In genomic region chr10:46229608-46230007, GRCm38 (mm10) we compare ENCODE assay signal across 23 mouse cellular contexts.
DNase-seq lines count a peak whose midpoint lies in the region; ATAC-seq and TF ChIP-seq lines count a peak whose summit lies in the region.
"Had no signal": no experiment of that assay in that cellular context is flagged by ENCODE, and none has a peak within 500 bp of the region (broad histone marks: within the 10 kb centered on the region; RNA-seq: fewer than 3 reads in every experiment).

No protein-coding gene starts in this region.

- H3K27me3 ChIP-seq in neural tube, embryonic 14.5 days (ENCODE audit: control insufficient read depth, insufficient read depth, low read length) = no peaks in the 10 kb centered on the region
- H3K27me3 ChIP-seq: embryonic facial prominence, embryonic 15.5 days; forebrain, embryonic 12.5 days; heart, embryonic 12.5 days; limb, embryonic 13.5 days; lung, embryonic 15.5 days; midbrain, embryonic 12.5 days had no signal

- DNase-seq in cerebellum, postnatal 10 days = peak; percentile 55 to 65
- DNase-seq in cerebellum, adult 9-11 months = no peak
- DNase-seq in left cerebral cortex, postnatal 4 days = peak; percentile 40
- no peak for DNase-seq in left cerebral cortex, postnatal 25 days (ENCODE audit: low spot score in 2 of 2)
- DNase-seq in brain, embryonic 14.5 days (ENCODE audit: low read depth) = peak; percentile 35
- no peak for DNase-seq in lung, postnatal 36 days
- DNase-seq: adrenal gland, postnatal 25 days; forebrain, postnatal 0 days; heart, adult 2 months; kidney, adult 9 months; kidney, postnatal 10 days; thymus, adult 2 months; thymus, postnatal 4 days had no signal

- TF ChIP-seq POLR2A in brain, embryonic 14.5 days (IDR thresholded peaks at IDR 0.05; ENCODE audit: borderline replicate concordance, extremely low read depth, insufficient read depth, insufficient read length, poor library complexity, severe bottlenecking) = no peak

- intact Hi-C loops in left cerebral cortex, postnatal 4 days (cut with DNase I) = no loop called here
- intact Hi-C loops in left cerebral cortex, postnatal 25 days (cut with DNase I) = no loop called here

- H3K9me3 ChIP-seq in neural tube, embryonic 14.5 days (ENCODE audit: control insufficient read depth, low read length) = no peaks in the 10 kb centered on the region
- H3K9me3 ChIP-seq: embryonic facial prominence, embryonic 10.5 days; embryonic facial prominence, embryonic 15.5 days; forebrain, embryonic 12.5 days; heart, embryonic 12.5 days; limb, embryonic 13.5 days; lung, embryonic 15.5 days; midbrain, embryonic 12.5 days had no signal

- no peak overlapping the region for H3K4me2 ChIP-seq in neural tube, embryonic 14.5 days (ENCODE audit: low read depth, low read length)
- H3K4me2 ChIP-seq: embryonic facial prominence, embryonic 15.5 days; forebrain, embryonic 12.5 days; heart, embryonic 12.5 days; limb, embryonic 13.5 days; liver, embryonic 11.5 days; lung, embryonic 15.5 days; midbrain, embryonic 12.5 days had no signal

- H3K9ac ChIP-seq in neural tube, embryonic 14.5 days (replicated peaks; ENCODE audit: low read depth, low read length) = no peak overlapping the region
- H3K9ac ChIP-seq: embryonic facial prominence, embryonic 15.5 days; forebrain, embryonic 12.5 days; forebrain, postnatal 0 days; heart, embryonic 12.5 days; limb, embryonic 13.5 days; lung, embryonic 15.5 days; midbrain, embryonic 12.5 days had no signal

- no peak overlapping the region for H3K4me3 ChIP-seq in neural tube, embryonic 14.5 days (ENCODE audit: low read depth, low read length)
- H3K4me3 ChIP-seq: embryonic facial prominence, embryonic 10.5 days; embryonic facial prominence, embryonic 15.5 days; forebrain, embryonic 12.5 days; heart, adult 2 months; heart, embryonic 12.5 days; limb, embryonic 13.5 days; lung, embryonic 15.5 days; midbrain, embryonic 12.5 days had no signal

- no peak for TF ChIP-seq CTCF in brain, embryonic 14.5 days (IDR thresholded peaks at IDR 0.05; ENCODE audit: borderline replicate concordance, extremely low read depth, insufficient read depth, insufficient read length)

- H3K27ac ChIP-seq in neural tube, embryonic 14.5 days (ENCODE audit: low read depth, low read length) = no peak overlapping the region
- H3K27ac ChIP-seq: embryonic facial prominence, embryonic 10.5 days; embryonic facial prominence, embryonic 15.5 days; forebrain, embryonic 12.5 days; heart, adult 2 months; limb, embryonic 13.5 days; lung, embryonic 15.5 days; midbrain, embryonic 12.5 days had no signal

- peak; percentile 84 for ATAC-seq in neural tube, embryonic 14.5 days (ENCODE audit: low read depth)
- ATAC-seq: forebrain, postnatal 0 days; intestine, postnatal 0 days had no signal

- 0 out of 2 replicates have a peak, but pooled peaks cover 3% of the 10 kb centered on the region for H3K4me1 ChIP-seq in neural tube, embryonic 14.5 days (ENCODE audit: control insufficient read depth, insufficient read depth, low read length)
- H3K4me1 ChIP-seq: embryonic facial prominence, embryonic 10.5 days; forebrain, embryonic 12.5 days; limb, embryonic 13.5 days; lung, embryonic 15.5 days; midbrain, embryonic 12.5 days had no signal

- H3K36me3 ChIP-seq in neural tube, embryonic 14.5 days (ENCODE audit: control insufficient read depth, insufficient read depth, low read length) = no peaks in the 10 kb centered on the region
- H3K36me3 ChIP-seq: embryonic facial prominence, embryonic 10.5 days; embryonic facial prominence, embryonic 15.5 days; forebrain, embryonic 12.5 days; heart, embryonic 12.5 days; limb, embryonic 13.5 days; lung, embryonic 15.5 days; midbrain, embryonic 12.5 days had no signal

- 27% methylated on average over 4 of the region's 4 CpGs for WGBS in neural tube, embryonic 14.5 days

Comparison
In these comparisons a context has a peak if more than half of its experiments do, and no peak if none do; other contexts are left out.
1. DNase-seq: peak in cerebellum, postnatal 10 days (2 of 2), left cerebral cortex, postnatal 4 days (single experiment) and brain, embryonic 14.5 days (single experiment); none in cerebellum, adult 9-11 months (single experiment), left cerebral cortex, postnatal 25 days (0 of 2) and lung, postnatal 36 days (single experiment).